Mouse (Mus musculus) spleen, postnatal 14 days (tissue): ENCODE data around the gene Hoxc4.

Source experiments
- DNase-seq, 2 experiments: peaks; one replicate each; pipeline ENCODE4 v3.0.0; 2021 to 2022; ENCODE audit warnings: low spot score in 2 of 2

Gene Hoxc4

GRCm38 (mm10) chr15:103018636-103019035 lies at the start of gene Hoxc4:
Gene Hoxc4, plus strand, starts transcription at chr15:103018934.
- no peak for DNase-seq

- no peak for DNase-seq
These were observed 49.4 kb upstream of the Hoxc4 start for GRCm38 (mm10) chr15:102969296-102969695.

- DNase-seq = no peak
These were observed 48.0 kb upstream of the Hoxc4 start for GRCm38 (mm10) chr15:102970740-102971139.

GRCm38 (mm10) chr15:102972254-102972653 lies 46.5 kb upstream of the Hoxc4 start:
- no peak for DNase-seq

DNA sequence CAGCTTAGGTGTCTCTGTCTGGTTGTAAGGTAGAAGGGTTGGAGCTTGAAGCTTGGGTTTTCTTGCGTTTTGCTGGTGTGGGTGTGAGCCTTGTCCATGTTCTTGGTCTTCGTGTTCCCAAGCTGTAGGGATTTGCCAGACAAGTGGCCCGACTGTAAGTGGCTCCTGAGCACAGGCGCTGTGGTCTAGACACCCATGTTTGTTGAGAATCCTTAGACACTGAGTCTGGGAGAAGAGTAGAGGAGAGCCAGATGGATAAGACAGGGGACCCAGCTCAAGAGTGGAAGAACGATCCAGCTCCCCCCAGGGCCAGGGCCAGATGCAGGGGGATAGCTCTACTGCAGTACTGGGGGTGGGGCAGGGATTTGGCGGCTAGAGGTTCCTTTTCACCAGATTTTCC lies 46.0 kb upstream of the Hoxc4 start:
- DNase-seq = no peak

- no peak for DNase-seq
These were observed 43.7 kb upstream of the Hoxc4 start for GRCm38 (mm10) chr15:102975034-102975433.

GRCm38 (mm10) chr15:102975688-102976111 lies 43.0 kb upstream of the Hoxc4 start:
- no peak for DNase-seq

DNA sequence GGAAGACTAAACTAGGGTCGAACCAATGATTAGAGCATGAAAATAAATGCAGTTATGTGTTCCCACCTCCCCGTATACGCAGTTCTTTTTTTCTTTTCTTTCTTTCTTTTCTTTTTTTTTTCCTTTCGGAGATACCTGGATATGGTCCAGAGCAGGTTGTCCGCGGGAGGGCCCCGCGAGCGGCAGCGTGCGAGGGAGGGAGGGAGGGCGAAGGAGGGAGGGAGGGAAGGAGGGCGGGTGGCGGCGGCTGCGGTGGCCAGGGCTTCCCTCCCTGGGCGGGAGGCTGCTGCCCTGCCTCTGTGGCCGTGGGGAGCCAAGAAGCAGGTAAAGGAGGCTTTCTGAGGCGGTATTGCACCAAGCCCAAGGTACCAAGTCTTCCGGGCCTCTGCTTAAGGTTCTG lies 42.6 kb upstream of the Hoxc4 start, which contains the start of gene Hoxc9:
TSS of gene Hoxc9 (plus strand) at position 269 of the 400 bp plus-strand sequence.
- no peak for DNase-seq

- no peak for DNase-seq
These were observed 41.9 kb upstream of the Hoxc4 start for GRCm38 (mm10) chr15:102976631-102977422.

DNA sequence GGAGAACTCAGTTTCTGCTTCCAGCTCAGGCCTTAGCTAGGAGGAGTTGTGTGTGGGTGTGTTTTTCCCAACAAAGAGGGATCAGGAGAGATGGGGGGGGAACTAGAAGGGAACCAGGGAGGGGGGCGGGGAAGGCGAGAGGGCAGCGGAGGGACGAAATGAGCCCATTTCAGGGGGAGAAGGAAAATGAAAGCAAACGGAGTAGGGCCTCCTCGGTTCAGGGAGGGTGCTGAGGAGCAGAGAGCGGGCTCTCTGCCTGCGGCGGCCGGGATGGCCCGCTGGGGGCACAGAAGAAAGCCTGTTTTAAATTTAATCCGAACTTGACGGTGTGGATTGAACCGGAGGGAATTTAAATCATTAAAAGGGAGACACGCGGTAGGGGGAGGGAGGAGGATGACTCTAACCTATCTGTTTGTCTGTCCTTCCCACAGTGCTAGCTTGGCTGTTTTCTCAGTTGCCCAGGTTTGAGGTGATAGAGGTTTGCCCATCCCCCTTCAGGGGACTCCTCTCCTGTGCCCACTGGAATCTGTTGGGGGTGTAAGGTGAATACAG lies 41.2 kb upstream of the Hoxc4 start:
- DNase-seq = no peak

DNA sequence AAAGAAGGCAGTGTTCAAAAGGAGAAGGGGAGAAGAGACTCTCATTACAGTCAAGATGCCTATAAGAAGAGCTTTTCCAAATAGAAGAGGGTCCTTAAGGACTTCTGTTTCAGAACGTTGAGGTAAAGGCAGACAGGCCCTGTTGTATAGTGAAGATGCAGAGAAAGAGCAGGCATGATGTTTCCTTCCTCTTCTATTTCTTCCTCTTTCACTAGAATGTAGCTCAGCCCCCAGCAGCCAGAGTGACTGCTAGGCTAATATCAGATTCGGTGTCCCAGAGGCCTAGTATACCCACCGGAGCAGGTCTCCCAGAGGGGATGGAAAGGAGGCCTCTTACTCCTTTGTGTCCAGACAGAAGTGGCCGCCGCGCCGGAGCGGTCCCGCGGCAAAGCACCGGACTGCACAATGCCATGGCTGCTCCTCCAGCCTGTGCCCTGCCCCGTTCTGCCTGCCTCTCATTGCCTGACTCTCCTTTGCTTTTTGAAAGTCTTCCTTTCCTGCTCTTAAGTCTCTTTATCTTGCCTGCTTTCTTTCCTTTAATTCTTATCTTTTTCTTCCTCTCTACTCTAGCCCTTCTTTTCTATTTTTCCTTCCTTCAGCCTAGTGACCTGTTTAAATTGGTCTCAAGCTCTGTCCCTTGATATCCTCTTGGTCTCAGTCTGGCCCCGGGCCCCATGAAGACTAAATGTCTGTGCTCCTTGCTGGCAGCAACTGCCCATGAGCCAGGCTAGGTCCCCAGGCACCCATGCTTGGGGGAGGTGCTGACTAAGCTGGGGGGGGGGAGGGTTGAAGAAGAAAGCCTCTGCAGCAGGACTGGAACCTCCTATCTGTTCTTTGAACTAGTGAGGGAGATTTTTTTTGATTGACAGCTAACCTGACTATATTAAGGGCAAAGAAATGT lies 39.9 kb upstream of the Hoxc4 start:
- DNase-seq = no peak

- no peak for DNase-seq
These were observed 38.8 kb upstream of the Hoxc4 start for GRCm38 (mm10) chr15:102979936-102980335.

DNA sequence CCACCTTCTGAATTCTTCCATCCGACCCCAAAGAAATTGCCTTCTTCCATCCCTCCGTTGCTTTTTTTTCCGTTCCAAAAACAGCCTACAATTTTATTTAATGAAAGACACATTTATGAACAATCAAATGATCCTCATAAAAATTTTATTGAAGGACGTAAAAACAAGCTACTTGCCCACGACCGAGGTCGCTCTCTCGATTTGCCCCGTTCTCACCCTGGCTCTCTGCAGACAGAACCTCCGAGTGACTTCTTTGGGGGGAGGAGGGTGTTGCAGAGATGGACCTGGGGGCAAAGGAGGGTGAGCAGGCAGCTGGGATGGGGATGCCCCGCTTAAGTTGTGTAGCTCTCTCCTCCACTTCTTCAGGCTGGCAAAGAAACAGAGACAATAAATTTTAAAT lies 38.4 kb upstream of the Hoxc4 start:
- no peak for DNase-seq

DNA sequence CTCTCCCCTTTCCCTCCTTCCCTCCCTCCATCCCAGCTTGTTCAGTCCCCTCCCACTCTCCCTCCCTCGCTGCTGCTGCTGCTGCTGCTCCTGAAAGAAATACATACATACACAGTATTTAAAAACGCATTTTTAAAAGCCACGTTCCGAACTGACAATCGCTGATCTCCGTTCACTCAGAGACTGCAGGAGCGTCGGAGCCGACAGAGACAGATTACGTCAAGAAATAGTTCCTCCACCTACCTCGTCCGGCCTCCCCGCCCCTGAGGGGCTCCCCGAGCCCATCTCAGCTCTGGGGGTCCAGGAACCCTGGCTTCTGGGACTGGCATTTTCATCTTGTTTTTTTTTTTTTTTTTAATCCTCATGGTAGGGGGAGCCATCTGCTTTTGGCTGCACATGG lies 37.8 kb upstream of the Hoxc4 start:
- DNase-seq = no peak

- no peak for DNase-seq
These were observed 37.1 kb upstream of the Hoxc4 start for GRCm38 (mm10) chr15:102981379-102982288.

DNA sequence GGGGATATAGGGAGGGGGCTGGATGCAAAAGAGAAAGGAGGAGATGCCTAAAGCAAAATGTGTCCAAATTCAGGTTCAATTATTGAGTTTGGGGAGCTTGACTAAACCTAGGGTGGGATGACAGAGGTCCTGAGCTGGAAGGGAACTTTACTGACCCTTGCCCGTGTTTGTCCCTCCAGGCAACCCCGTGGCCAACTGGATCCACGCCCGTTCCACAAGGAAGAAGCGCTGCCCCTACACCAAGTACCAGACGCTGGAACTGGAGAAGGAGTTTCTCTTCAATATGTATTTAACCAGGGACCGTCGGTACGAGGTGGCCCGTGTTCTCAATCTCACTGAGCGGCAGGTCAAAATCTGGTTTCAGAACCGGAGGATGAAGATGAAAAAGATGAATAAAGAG lies 35.0 kb upstream of the Hoxc4 start:
- DNase-seq = no peak

DNA sequence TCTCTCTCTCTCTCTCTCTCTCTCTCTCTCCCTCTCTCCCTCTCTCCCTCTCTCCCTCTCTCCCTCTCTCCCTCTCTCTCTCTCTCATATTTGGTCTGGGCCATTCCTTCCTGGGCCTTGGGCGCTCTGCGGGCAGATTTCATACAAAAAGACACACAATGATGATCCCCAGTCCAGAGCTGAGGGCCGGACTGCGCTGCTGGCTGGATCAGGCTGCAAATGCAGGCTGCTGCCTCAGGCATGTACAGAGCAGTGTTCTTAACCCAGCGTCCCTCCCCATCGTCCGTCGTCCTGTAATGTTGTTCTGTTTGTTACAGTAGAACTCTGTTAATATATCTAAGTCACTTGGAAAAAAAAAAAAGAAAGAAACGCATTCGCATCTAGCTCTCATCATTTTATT lies 34.2 kb upstream of the Hoxc4 start:
- DNase-seq = no peak

DNA sequence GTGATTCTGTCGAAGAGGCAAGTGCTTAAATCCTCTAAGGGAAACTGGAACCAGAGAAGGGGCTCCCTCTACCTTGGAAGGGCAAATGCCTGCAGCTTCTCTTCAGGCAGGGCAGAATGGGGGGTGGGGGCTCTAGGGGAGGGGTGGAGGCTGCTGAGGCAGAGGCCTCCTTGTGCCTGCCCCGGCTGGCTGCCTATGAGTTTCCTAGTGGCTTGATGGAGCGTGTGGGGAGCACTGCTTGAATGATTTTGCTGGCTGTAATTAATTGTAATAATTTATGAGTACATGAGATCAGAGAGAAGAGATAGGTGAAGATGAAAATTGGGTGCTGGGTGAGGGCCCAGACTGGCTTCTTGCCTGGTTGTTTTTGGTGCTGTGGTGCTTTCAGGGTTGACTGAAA lies 33.8 kb upstream of the Hoxc4 start:
- DNase-seq = no peak

- DNase-seq = peak; percentile 64 to 76
These were observed 31.5 kb upstream of the Hoxc4 start for GRCm38 (mm10) chr15:102987124-102987833.

GRCm38 (mm10) chr15:102988078-102988477 lies 30.7 kb upstream of the Hoxc4 start:
- no peak for DNase-seq
